Mouse (Mus musculus) hindbrain, embryonic 14.5 days (tissue): ENCODE data around the gene Bex6. TPM values are rescaled to one million over a fixed set of nuclear protein-coding genes. Genes with fewer than 3 reads are reported as not detected.
A peak's percentile ranks its signal among the peaks of the same experiment; 100 is the strongest.
"Not testable (repeated sequence)": the region's sequence is repeated elsewhere in the genome, so short reads cannot be mapped to it uniquely, and the experiment has no call there.

ENCODE experiments used
- ATAC-seq: fragments of 200-750 bp; cut with Nextera tagmentation; 2 replicates; pipeline ENCODE4 v1.8.0; 2017; ENCODE audit warnings: moderate number of reproducible peaks, mild to moderate bottlenecking, moderate TSS enrichment, moderate library complexity; ENCODE audit not compliant: low FRiP score
- DNase-seq: peaks from one replicate; pipeline ENCODE4 v3.0.0-alpha.2; 2015; ENCODE audit warnings: low spot score
- H3K27ac ChIP-seq: fragments of 300-500 bp; sonication (generic); 2 replicates; pipeline ENCODE4 v1.5.1; 2014; ENCODE audit warnings: mild to moderate bottlenecking, moderate library complexity
- H3K27me3 ChIP-seq: fragments of 300-500 bp; sonication (generic); 2 replicates; pipeline ENCODE4 v1.6.1; 2014; ENCODE audit warnings: mild to moderate bottlenecking, low read length, mixed read lengths; ENCODE audit not compliant: control insufficient read depth, insufficient read depth
- H3K36me3 ChIP-seq: fragments of 300-500 bp; sonication (generic); replicated peaks from 2 replicates; pipeline ENCODE4 v1.6.1; 2014; ENCODE audit not compliant: control insufficient read depth, insufficient read depth
- H3K4me1 ChIP-seq: fragments of 300-500 bp; sonication (generic); replicated peaks from 2 replicates; pipeline ENCODE4 v1.6.1; 2014; ENCODE audit warnings: antibody characterized with exemption, low read length, mixed read lengths; ENCODE audit not compliant: control insufficient read depth, insufficient read depth
- H3K4me2 ChIP-seq: fragments of 300-500 bp; sonication (generic); replicated peaks from 2 replicates; pipeline ENCODE4 v1.6.1; 2014; ENCODE audit warnings: mild to moderate bottlenecking, moderate library complexity
- H3K4me3 ChIP-seq: fragments of 300-500 bp; sonication (generic); replicated peaks from 2 replicates; pipeline ENCODE4 v1.5.1; 2014; ENCODE audit warnings: mild to moderate bottlenecking, low read length
- H3K9ac ChIP-seq: fragments of 300-500 bp; sonication (generic); 2 replicates; pipeline ENCODE4 v1.6.1; 2014
- H3K9me3 ChIP-seq: fragments of 300-500 bp; sonication (generic); 2 replicates; pipeline ENCODE4 v1.6.1; 2016; ENCODE audit warnings: low read length; ENCODE audit not compliant: control insufficient read depth
- WGBS: fragments of 180-500 bp; shearing (Covaris S2); extraction: QIAGEN DNeasy Blood & Tissue Kit; methylation state at CpG from one replicate; pipeline ENCODE4 v1.1.7; 2014; 5-methylcytosine and 5-hydroxymethylcytosine counted together
- polyA plus RNA-seq: library from polyadenylated mRNA; unstranded; fragments of >200 nt; fragmentation: Nextera tagmentation; extraction: Ambion mirVana; gene quantifications from 2 replicates; pipeline ENCODE4 v1.2.1, GENCODE M21; 2014

Gene Bex6
- polyA plus RNA-seq, 1 experiment from 2014 or later, result not detected

DNA sequence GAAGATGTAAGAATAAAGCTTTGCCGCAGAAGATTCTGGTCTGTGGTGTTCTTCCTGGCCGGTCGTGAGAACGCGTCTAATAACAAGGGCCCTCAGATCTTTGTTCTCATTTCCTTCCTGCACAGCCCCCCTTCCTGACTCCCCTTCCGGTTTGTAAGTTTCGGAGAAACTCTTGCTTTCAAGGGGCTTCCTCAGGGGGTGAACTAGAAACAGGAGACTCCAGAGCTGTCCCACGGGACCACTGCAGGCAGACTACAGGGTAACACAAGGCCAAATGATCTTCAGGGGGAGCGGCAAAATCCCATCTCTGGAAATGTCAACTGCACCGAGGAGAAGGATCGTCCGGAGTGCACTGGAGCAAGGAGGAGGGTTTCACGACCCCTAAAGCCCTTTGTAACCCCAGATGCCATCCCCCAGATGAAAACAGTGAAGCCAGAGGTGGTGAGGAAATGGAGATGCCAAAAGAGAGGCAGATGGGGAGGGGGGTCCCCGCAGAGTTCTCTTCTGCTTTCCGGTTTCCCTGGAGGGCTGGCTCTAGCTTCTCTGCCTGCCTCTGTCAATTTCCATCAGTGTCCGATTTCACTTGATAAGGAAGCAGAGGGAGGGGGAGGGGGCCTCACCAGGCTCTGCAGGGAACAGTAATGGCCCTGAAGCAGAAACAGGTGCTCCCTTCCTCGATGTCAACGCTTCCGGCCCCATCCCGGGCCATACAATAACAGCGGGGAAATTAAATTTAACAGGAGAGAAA, 20.8 kb downstream of the Bex6 start:
- H3K4me1 ChIP-seq, result no peaks in the 10 kb centered on the region
- H3K27ac ChIP-seq, result peak overlapping the region; percentile 68
- peak overlapping the region; percentile 28 for H3K4me2 ChIP-seq
- H3K9me3 ChIP-seq, result no peaks in the 10 kb centered on the region
- DNase-seq (peak; percentile 40), ATAC-seq (no peak; the same call in 1 of the 2 replicates)
- no peaks in the 10 kb centered on the region for H3K27me3 ChIP-seq
- no peaks in the 10 kb centered on the region for H3K36me3 ChIP-seq
- H3K4me3 ChIP-seq, result peak overlapping the region; percentile 13; the same call in 1 of the 2 replicates
- WGBS, result 51% methylated on average over 21 of the region's 21 CpGs
- H3K9ac ChIP-seq, result peak overlapping the region; percentile 41

DNA sequence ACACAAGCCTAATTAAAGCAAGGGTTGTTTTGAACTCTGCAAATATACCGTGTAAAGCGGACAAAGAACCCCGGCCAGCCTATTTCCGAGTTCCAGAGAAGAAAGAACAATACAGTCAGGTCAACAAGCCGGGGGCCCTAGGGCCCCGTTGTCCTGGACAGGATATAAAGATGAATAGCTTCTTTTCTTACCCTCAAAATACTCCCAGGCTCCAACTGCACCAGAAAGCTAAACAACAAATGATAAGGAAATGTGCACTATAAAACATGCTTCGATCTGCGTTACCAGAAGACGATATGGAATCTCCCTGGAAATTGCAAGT, 21.3 kb downstream of the Bex6 start:
- Histone ChIP-seq H3K4me2 (peak overlapping the region; percentile 28), H3K9ac (0 out of 2 replicates have a peak overlapping the region, but pooled peaks have one; percentile 41), H3K4me3 (peak overlapping the region; percentile 13; the same call in 1 of the 2 replicates), H3K4me1 (no peaks in the 10 kb centered on the region), H3K27me3 (no peaks in the 10 kb centered on the region), H3K27ac (0 out of 2 replicates have a peak overlapping the region, but pooled peaks have one; percentile 68), H3K9me3 (no peaks in the 10 kb centered on the region), H3K36me3 (no peaks in the 10 kb centered on the region)
- DNase-seq, result no peak
- 33% methylated on average over 9 of the region's 9 CpGs for whole genome bisulfite sequencing
- ATAC-seq, result no peak

GRCm38 (mm10) chr16:32202681-32203080, 23.1 kb downstream of the Bex6 start:
- H3K36me3 ChIP-seq, result no peaks in the 10 kb centered on the region
- H3K27ac ChIP-seq, result no peak overlapping the region
- H3K9ac ChIP-seq, result no peak overlapping the region
- ATAC-seq, result no peak
- H3K4me2 ChIP-seq, result no peak overlapping the region
- no peaks in the 10 kb centered on the region for H3K9me3 ChIP-seq
- no peak overlapping the region for H3K4me3 ChIP-seq
- DNase-seq, result no peak
- 84% methylated on average over 6 of the region's 6 CpGs for WGBS
- no peaks in the 10 kb centered on the region for H3K27me3 ChIP-seq
- H3K4me1 ChIP-seq, result no peaks in the 10 kb centered on the region

GRCm38 (mm10) chr16:32204902-32205301, 25.3 kb downstream of the Bex6 start:
- no peaks in the 10 kb centered on the region for H3K36me3 ChIP-seq
- DNase-seq (no peak), ATAC-seq (no peak)
- H3K4me3 ChIP-seq, result no peak overlapping the region
- H3K4me2 ChIP-seq, result no peak overlapping the region
- H3K4me1 ChIP-seq, result no peaks in the 10 kb centered on the region
- H3K9me3 ChIP-seq, result no peaks in the 10 kb centered on the region
- no peak overlapping the region for H3K27ac ChIP-seq
- no peak overlapping the region for H3K9ac ChIP-seq
- no peaks in the 10 kb centered on the region for H3K27me3 ChIP-seq
- WGBS, result 64% methylated on average over 3 of the region's 3 CpGs

GRCm38 (mm10) chr16:32214156-32214555, 34.5 kb downstream of the Bex6 start:
- DNase-seq (no peak), ATAC-seq (no peak)
- Histone ChIP-seq H3K4me2 (no peak overlapping the region), H3K4me3 (no peak overlapping the region), H3K27me3 (no peaks in the 10 kb centered on the region), H3K27ac (no peak overlapping the region), H3K4me1 (no peaks in the 10 kb centered on the region), H3K36me3 (no peaks in the 10 kb centered on the region), H3K9ac (no peak overlapping the region), H3K9me3 (no peaks in the 10 kb centered on the region)

DNA sequence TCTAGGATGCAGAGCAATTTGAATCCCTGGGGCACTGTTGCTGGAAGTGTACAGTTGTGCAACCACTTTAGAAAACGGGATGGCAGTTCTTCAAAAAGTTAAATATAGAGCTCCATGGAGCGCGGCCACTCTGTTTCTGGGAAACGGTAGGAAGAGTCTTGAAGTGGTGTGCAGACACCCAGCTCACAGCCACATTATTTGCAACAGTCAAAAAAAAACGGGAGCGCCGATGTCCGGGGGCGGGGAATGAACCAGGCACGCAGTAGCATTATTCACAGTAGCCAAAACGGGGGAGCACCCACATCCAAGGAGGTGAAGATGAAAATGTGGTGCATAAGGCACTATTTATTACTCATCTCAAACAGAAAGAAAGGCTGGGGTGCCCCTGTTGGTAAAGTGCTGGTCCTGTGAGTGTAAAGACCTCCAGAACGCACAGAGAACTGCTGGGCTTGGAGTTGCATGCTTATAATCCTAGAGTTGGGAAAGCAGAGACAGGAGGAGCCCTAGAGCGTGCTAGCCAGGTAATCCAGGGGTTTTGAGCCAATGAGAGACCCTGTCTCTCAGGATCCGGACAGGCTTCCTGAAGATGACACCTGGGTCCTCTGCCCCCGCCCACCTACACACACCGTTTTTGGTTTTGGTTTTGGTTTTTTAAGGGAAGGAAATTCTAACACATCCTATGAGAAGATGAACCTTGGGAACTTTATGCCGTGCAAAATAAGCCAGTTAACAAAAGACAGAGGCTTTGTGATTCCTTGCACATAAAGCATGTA, 35.4 kb downstream of the Bex6 start:
- Histone ChIP-seq H3K9ac (no peak overlapping the region), H3K36me3 (no peaks in the 10 kb centered on the region), H3K4me3 (no peak overlapping the region), H3K4me2 (no peak overlapping the region), H3K27me3 (no peaks in the 10 kb centered on the region), H3K4me1 (no peaks in the 10 kb centered on the region), H3K9me3 (no peaks in the 10 kb centered on the region), H3K27ac (no peak overlapping the region)
- no peak for ATAC-seq
- no peak for DNase-seq
- WGBS, result 82% methylated on average over 17 of the region's 17 CpGs

- Histone ChIP-seq H3K36me3 (no peaks in the 10 kb centered on the region), H3K4me2 (no peak overlapping the region), H3K9ac (no peak overlapping the region), H3K4me3 (no peak overlapping the region), H3K27me3 (no peaks in the 10 kb centered on the region), H3K9me3 (no peaks in the 10 kb centered on the region), H3K27ac (no peak overlapping the region), H3K4me1 (no peaks in the 10 kb centered on the region)
- 83% methylated on average over 4 of the region's 4 CpGs for WGBS
- ATAC-seq (no peak), DNase-seq (no peak)
Observed at GRCm38 (mm10) chr16:32221803-32222202, 42.2 kb downstream of the Bex6 start.

DNA sequence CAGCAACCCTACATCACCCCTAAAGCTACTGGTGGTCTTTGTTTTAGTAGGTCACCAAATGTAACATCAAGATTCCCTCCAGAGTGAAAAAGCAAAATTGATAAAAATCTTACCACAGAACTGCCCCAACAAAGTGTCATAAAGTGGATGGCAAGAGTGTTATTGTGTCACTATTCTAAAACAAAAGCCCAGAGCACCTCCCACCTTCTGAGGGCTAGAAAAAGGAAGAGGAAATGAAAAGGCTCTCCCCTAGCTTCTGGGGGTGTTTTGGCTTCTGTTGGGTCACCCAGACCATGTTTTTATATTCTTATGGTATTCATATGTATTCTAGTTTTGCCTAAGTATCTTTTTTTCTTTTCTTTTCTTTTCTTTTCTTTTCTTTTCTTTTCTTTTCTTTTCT, 42.8 kb downstream of the Bex6 start:
- no peaks in the 10 kb centered on the region for H3K27me3 ChIP-seq
- no peak overlapping the region for H3K9ac ChIP-seq
- H3K4me3 ChIP-seq, result no peak overlapping the region
- DNase-seq (no peak), ATAC-seq (no peak)
- H3K27ac ChIP-seq, result no peak overlapping the region
- no peak overlapping the region for H3K4me2 ChIP-seq
- H3K4me1 ChIP-seq, result no peaks in the 10 kb centered on the region
- no peaks in the 10 kb centered on the region for H3K9me3 ChIP-seq
- no peaks in the 10 kb centered on the region for H3K36me3 ChIP-seq

- not testable (repeated sequence) for H3K4me3 ChIP-seq, H3K9ac ChIP-seq, H3K4me1 ChIP-seq, H3K27ac ChIP-seq, ATAC-seq, H3K4me2 ChIP-seq, DNase-seq, H3K27me3 ChIP-seq, H3K9me3 ChIP-seq
- WGBS, result 87% methylated on average over 3 of the region's 3 CpGs
- peaks cover 47% of the 10 kb centered on the region for H3K36me3 ChIP-seq
Observed at GRCm38 (mm10) chr16:32232050-32232449, 52.4 kb downstream of the Bex6 start.
